Mouse (Mus musculus) hindbrain, embryonic 12.5 days (tissue): Measurements from ENCODE around the gene Slc50a1. TPM values are rescaled to one million over a fixed set of nuclear protein-coding genes. Genes with fewer than 3 reads are reported as not detected.

ENCODE experiments used
- ATAC-seq: fragments of 200-750 bp; cut with Nextera tagmentation; 2 replicates; pipeline ENCODE4 v1.8.0; 2017; ENCODE audit warnings: moderate TSS enrichment; ENCODE audit not compliant: low FRiP score
- H3K27ac ChIP-seq: fragments of 300-500 bp; sonication (generic); 2 replicates; pipeline ENCODE4 v1.5.1; 2016; ENCODE audit warnings: mild to moderate bottlenecking
- H3K27me3 ChIP-seq: fragments of 300-500 bp; sonication (generic); 2 replicates; pipeline ENCODE4 v1.6.1; 2016; ENCODE audit warnings: mild to moderate bottlenecking
- H3K36me3 ChIP-seq: fragments of 300-500 bp; sonication (generic); 2 replicates; pipeline ENCODE4 v1.6.1; 2016; ENCODE audit warnings: mild to moderate bottlenecking
- H3K4me1 ChIP-seq: fragments of 300-500 bp; sonication (generic); 2 replicates; pipeline ENCODE4 v1.6.1; 2016
- H3K4me2 ChIP-seq: fragments of 300-500 bp; sonication (generic); replicated peaks from 2 replicates; pipeline ENCODE4 v1.6.1; 2016; ENCODE audit warnings: mild to moderate bottlenecking
- H3K4me3 ChIP-seq: fragments of 300-500 bp; sonication (generic); 2 replicates; pipeline ENCODE4 v1.5.1; 2016; ENCODE audit warnings: mild to moderate bottlenecking
- H3K9ac ChIP-seq: fragments of 300-500 bp; sonication (generic); 2 replicates; pipeline ENCODE4 v1.6.1; 2016; ENCODE audit warnings: mild to moderate bottlenecking, moderate library complexity
- H3K9me3 ChIP-seq: fragments of 300-500 bp; sonication (generic); replicated peaks from 2 replicates; pipeline ENCODE4 v1.6.1; 2016; ENCODE audit warnings: mild to moderate bottlenecking
- WGBS: fragments of 180-500 bp; shearing (Covaris S2); methylation state at CpG from one replicate; pipeline ENCODE4 v1.1.7; 2016; 5-methylcytosine and 5-hydroxymethylcytosine counted together
- polyA plus RNA-seq: library from polyadenylated mRNA; unstranded; fragments of >200 nt; fragmentation: Nextera tagmentation; extraction: Ambion mirVana; gene quantifications from 2 replicates; pipeline ENCODE4 v1.2.1, GENCODE M21; 2016

The Slc50a1 gene
- polyA plus RNA-seq, 1 experiment from 2014 or later: 44.9 TPM

DNA sequence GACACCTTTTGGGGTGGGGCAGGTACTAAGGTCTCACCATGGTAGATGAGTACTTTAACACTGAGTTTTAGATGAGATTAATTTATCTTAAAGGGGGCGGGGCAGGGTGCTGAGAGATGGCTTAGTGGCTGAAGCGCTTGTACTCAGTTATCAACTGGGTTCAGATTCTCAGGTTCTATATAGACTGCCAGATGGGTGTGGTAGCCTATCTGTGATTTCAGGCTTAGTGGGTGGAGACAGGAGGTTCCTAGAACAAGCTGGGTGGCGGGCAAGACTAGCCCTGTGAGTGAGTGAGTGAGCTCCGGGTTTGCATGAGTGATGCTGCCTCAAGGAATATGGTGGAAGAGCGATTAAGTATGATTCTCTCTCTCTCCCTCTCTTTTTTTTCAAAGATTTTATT, 15.4 kb downstream of the Slc50a1 start:
- no peaks in the 10 kb centered on the region for H3K9me3 ChIP-seq
- H3K9ac ChIP-seq: no peak overlapping the region
- H3K4me2 ChIP-seq: no peak overlapping the region
- ATAC-seq: no peak
- H3K27me3 ChIP-seq: peaks cover 14% of the 10 kb centered on the region; the same call in 1 of the 2 replicates
- WGBS: 85% methylated on average over 5 of the region's 5 CpGs
- peaks cover 13% of the 10 kb centered on the region for H3K4me1 ChIP-seq
- H3K27ac ChIP-seq: no peak overlapping the region
- H3K4me3 ChIP-seq: no peak overlapping the region
- H3K36me3 ChIP-seq: no peaks in the 10 kb centered on the region

DNA sequence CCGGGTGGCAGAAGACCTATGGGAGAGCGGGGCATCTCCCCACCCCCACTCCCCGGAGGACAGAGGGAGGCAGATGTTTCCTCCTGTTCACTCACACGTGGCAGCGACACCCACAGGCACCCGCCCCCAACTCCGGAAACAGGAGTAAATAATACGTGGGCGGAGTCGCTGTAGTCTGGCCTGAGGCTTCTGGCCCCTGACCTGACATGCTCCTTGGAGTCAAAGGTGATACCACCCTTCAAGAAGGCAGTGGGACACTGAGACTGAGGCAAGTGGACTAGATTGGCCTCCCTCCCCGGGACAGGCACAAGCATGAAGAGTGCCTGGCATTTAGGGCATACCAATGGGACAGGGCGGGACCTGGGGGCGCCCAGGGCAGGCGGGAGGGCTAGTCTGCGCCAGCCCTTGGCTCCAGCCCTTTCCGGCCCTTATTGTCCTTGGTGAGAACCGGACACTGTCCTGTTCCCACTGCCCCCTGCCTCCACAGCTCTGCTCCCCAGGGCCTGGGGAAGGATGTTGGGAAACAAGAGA, 18.9 kb downstream of the Slc50a1 start:
- H3K9me3 ChIP-seq: no peaks in the 10 kb centered on the region
- WGBS: 4% methylated on average over 17 of the region's 17 CpGs
- ATAC-seq: 0 out of 2 replicates have a peak, but pooled peaks have one; percentile 7
- no peak overlapping the region for H3K27ac ChIP-seq
- no peak overlapping the region for H3K4me3 ChIP-seq
- H3K36me3 ChIP-seq: peaks cover 8% of the 10 kb centered on the region
- peaks cover 24% of the 10 kb centered on the region for H3K4me1 ChIP-seq
- peak overlapping the region; percentile 18; the same call in 1 of the 2 replicates for H3K4me2 ChIP-seq
- H3K27me3 ChIP-seq: peaks cover 14% of the 10 kb centered on the region; the same call in 1 of the 2 replicates
- no peak overlapping the region for H3K9ac ChIP-seq

DNA sequence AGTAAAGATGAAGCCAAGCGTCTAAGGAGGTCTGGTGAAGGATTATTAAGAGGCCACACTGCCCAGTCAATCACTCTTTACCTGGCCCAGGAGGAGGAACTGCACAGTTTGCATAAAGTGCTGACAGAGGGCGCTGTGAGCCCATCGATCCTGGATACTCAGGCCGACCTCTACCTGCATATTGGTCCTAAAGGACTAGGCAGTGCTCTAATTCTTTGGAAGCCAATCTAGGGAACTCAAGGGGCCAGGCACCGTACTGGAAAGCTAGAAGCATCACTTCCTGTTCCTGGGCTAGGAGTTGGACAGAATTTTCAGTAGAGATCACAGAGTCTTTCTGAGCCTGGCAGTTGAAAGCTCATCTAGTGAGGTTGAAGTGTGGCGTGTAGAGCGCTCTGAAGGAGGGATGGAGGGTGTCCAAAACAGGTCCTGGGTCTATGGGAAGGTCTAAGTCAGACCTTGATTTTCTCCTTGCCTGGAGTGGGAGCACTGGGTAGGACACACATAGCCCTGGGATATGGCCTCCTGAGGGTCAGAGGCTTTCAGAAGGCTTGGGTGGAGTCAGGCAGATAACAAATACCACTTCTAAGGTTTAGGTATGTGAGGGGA, 19.8 kb downstream of the Slc50a1 start:
- Histone ChIP-seq H3K27ac (no peak overlapping the region), H3K9me3 (no peaks in the 10 kb centered on the region), H3K36me3 (peaks cover 8% of the 10 kb centered on the region), H3K27me3 (peaks cover 14% of the 10 kb centered on the region; the same call in 1 of the 2 replicates), H3K4me2 (no peak overlapping the region), H3K9ac (no peak overlapping the region), H3K4me1 (peaks cover 30% of the 10 kb centered on the region), H3K4me3 (no peak overlapping the region)
- no peak for ATAC-seq
- WGBS: 24% methylated on average over 7 of the region's 7 CpGs

DNA sequence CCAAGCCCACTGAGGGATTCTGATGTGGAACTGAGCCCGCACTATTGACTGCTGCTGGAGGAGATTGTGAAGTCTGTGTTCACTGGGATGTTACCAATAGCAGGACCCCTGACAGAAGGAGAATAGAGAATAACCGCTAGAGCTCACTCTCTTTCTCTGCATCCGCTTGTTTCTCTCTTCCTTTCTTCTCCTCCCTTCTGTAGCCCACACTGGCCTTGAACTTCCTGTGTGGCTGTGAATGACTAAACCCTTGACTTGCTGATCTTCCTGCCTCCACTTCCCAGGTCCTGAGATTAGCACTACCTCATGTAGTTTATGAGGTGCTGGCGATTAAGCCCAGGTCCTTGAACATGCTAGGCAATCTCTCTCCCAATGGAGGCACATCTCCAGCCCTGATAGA, 22.9 kb downstream of the Slc50a1 start:
- ATAC-seq: no peak
- 86% methylated on average over 4 of the region's 4 CpGs for WGBS

DNA sequence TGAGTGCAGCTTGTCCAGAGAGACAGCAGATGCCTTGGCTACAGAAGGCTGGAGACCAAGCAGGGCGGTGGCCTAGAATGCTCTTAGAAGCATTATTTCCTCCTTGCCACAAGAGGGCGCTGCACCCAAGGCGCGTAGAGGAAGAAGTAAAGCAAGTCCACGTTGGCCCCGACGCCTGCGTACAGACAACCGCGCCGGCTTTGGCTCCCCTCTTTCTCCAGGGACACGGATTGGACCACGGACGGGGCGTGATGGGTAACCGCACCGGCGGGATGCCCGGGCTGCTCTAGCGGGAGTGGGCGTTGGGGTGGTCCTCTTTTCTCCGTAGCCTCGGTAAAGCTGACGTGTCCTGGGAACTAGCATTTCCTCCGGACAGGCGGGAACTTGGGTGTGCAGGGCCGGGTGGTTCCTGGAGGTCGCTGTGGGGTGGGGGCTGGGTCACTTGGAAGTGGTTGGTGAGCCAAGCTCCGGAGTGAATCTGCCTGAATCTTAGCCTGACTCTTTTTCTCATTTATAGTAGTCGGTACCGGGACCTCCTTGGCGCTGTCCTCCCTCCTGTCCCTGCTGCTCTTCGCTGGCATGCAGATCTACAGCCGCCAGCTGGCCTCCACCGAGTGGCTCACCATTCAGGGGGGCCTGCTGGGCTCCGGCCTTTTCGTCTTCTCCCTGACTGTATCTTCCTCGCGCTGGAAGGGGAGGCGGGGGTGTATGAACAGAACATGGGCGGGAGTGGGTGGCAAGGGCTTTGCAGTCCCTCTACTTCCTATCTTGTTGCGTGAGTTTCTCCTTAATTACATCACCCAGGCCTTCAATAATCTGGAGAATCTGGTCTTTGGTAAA, 23.9 kb downstream of the Slc50a1 start, which contains the start of gene Trim46:
Gene Trim46 (minus strand): TSS at position 49 of the 840 bp plus-strand sequence.
- Histone ChIP-seq H3K9ac (peak within 1 kb of the TSS; percentile 75), H3K36me3 (peaks cover 19% of the 10 kb centered on the region), H3K9me3 (no peaks in the 10 kb centered on the region), H3K4me1 (peaks cover 51% of the 10 kb centered on the region), H3K27me3 (no peaks in the 10 kb centered on the region), H3K4me2 (peak within 1 kb of the TSS; percentile 77), H3K4me3 (peak within 1 kb of the TSS; percentile 73), H3K27ac (peak within 1 kb of the TSS; percentile 91)
- peak; percentile 67 for ATAC-seq
- WGBS: 1% methylated on average over 42 of the region's 42 CpGs

More for the DNA sequence above, 22.9 kb downstream of the Slc50a1 start:
- Histone ChIP-seq H3K4me2 (peak overlapping the region; percentile 77), H3K4me3 (peak overlapping the region; percentile 73; the same call in 1 of the 2 replicates), H3K27me3 (peaks cover 5% of the 10 kb centered on the region; the same call in 1 of the 2 replicates), H3K9ac (peak overlapping the region; percentile 75; the same call in 1 of the 2 replicates), H3K4me1 (peaks cover 54% of the 10 kb centered on the region), H3K27ac (no peak overlapping the region), H3K36me3 (peaks cover 9% of the 10 kb centered on the region), H3K9me3 (no peaks in the 10 kb centered on the region)

DNA sequence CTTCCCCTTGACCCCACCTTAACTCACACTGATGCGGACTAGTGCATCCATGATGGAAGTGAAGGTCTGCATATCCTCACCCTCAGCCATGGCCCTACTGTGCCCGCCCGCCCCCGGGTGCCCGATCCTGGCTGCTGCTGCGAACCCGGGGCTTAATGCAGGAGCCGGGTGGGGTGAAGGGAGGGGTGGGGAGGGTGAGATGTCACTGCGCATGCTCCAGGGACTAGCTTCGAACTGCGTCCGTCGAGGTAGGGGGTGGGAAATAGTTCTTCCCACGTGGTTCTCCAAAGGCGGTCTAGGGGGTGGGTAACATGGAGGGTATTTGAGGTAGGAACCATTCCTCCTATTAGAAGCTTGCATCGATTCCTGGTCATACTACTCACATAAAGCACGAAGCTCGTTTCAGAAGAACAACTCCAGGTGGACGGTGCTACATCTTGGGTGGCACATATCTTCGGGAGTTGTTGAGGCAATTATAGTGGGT, 24.6 kb downstream of the Slc50a1 start, which contains the start of gene Krtcap2:
Gene Krtcap2 (plus strand): TSS at position 279 of the 484 bp plus-strand sequence.
- H3K36me3 ChIP-seq: peaks cover 26% of the 10 kb centered on the region
- WGBS: 4% methylated on average over 20 of the region's 20 CpGs
- peak; percentile 49 for ATAC-seq
- no peaks in the 10 kb centered on the region for H3K9me3 ChIP-seq
- peak within 1 kb of the TSS; percentile 73 for H3K4me3 ChIP-seq
- H3K4me1 ChIP-seq: peaks cover 44% of the 10 kb centered on the region
- H3K27me3 ChIP-seq: no peaks in the 10 kb centered on the region
- H3K9ac ChIP-seq: peak within 1 kb of the TSS; percentile 75
- peak within 1 kb of the TSS; percentile 77 for H3K4me2 ChIP-seq
- H3K27ac ChIP-seq: peak within 1 kb of the TSS; percentile 91

DNA sequence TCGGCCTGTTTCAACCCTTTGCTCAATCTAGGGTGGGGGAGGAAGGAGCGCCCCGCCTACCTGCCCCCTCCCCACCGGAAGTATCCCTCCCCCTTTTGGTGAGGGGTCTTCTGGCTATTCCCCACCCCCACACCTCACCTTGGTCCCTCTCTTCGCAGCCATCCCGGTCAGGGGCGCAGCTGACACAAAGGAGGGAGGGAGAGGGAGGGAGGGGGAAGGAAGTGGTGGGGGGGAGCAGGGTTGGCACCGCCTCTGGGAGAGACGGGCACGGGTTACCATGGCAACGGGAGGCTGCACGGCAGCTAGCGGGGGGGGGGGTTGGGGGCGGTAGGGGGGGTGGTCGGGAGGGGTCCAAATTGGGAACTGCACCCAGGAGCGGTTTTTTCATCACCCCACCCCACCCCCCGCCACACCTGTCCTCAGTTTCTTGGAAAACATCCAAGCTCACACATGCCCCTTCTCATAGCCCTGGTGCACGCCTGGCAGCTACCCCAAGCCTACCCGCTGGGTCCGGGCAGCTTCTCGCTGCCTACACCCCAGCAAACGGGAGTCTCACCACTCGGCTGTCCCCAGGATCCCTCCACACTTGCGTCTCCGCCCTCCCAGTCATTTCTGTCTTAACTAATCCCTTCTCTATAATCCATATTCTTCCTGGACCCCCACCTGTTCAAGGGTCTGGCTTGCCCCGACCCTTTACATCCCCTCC, 25.2 kb downstream of the Slc50a1 start:
- Histone ChIP-seq H3K27ac (peak overlapping the region; percentile 91), H3K36me3 (peaks cover 31% of the 10 kb centered on the region), H3K4me3 (peak overlapping the region; percentile 73), H3K4me2 (peak overlapping the region; percentile 77), H3K9me3 (no peaks in the 10 kb centered on the region), H3K9ac (peak overlapping the region; percentile 70), H3K27me3 (no peaks in the 10 kb centered on the region), H3K4me1 (peaks cover 41% of the 10 kb centered on the region)
- under 1% methylated on average over 20 of the region's 26 CpGs for WGBS
- ATAC-seq: peak; percentile 55

DNA sequence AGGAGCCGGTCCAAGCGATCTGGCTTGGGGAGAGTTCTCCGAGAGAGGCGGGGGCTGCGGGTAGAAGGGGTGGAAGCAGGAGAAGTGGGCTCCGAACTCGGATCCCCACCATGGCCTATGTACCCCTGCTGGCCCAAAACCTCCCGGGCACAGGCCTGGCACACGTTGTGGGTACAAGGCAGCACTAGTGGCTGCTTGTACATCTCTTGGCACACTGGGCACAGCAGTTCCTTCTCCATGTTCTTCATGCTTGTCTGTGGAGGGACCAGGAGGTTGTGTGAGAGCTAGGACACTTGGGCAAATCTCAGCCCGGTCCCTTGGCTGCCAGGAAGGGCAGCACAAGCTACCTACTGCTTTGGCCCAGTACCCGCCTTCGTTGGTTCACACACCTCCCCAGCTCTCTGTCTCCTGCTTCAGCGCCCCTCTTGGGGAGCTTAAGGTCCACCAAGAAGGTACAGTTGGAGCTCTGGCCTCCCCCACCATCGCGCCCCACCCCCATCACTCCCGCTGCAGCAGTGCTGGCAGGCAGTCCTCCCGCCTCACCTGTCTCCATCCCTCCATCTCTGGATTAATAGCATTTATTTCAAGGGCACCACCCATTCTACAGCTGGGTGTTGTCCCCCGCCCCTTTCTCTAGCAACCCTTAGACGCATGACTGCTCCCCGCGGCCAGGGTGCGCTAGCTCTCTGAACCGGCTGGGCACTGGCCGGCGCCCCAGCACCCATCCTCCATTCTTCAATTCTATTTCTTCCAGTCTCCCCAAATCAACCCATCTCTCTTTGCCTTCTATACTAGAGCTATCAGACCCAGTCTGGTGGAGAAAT, 26.0 kb downstream of the Slc50a1 start:
- WGBS: 11% methylated on average over 25 of the region's 25 CpGs
- peaks cover 41% of the 10 kb centered on the region for H3K4me1 ChIP-seq

DNA sequence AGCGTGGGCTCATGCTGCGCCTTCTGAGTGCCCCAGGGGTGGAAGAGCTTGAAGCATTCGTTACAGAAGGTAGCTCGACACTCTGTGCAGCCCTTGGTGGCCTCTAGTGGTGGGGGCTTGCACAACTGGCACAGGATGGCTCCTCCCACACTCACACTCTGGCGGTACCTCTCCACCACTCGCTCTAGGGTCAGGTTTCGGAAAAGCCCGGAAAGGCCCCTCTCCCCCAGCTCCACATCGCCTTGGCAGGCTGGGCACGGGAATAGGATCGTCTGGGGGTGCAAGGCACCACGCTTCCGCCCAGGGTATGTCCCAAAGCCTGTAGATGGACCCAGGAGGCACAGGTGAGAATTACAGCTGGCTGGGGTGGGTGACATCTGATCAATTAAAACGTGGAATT, 26.8 kb downstream of the Slc50a1 start:
- Histone ChIP-seq H3K27ac (peak overlapping the region; percentile 91), H3K4me1 (peaks cover 41% of the 10 kb centered on the region), H3K27me3 (0 out of 2 replicates have a peak, but pooled peaks cover 3% of the 10 kb centered on the region), H3K4me3 (peak overlapping the region; percentile 73), H3K4me2 (peak overlapping the region; percentile 77), H3K36me3 (peaks cover 39% of the 10 kb centered on the region), H3K9me3 (no peaks in the 10 kb centered on the region), H3K9ac (peak overlapping the region; percentile 70)
- 7% methylated on average over 14 of the region's 14 CpGs for WGBS
- ATAC-seq: 0 out of 2 replicates have a peak, but pooled peaks have one; percentile 3

More for the DNA sequence above, 26.0 kb downstream of the Slc50a1 start:
- peaks cover 32% of the 10 kb centered on the region for H3K36me3 ChIP-seq
- no peaks in the 10 kb centered on the region for H3K9me3 ChIP-seq
- peak overlapping the region; percentile 77 for H3K4me2 ChIP-seq
- peak overlapping the region; percentile 73 for H3K4me3 ChIP-seq
- peak overlapping the region; percentile 91 for H3K27ac ChIP-seq
- peak overlapping the region; percentile 70 for H3K9ac ChIP-seq
- H3K27me3 ChIP-seq: no peaks in the 10 kb centered on the region
- ATAC-seq: peak; percentile 46

DNA sequence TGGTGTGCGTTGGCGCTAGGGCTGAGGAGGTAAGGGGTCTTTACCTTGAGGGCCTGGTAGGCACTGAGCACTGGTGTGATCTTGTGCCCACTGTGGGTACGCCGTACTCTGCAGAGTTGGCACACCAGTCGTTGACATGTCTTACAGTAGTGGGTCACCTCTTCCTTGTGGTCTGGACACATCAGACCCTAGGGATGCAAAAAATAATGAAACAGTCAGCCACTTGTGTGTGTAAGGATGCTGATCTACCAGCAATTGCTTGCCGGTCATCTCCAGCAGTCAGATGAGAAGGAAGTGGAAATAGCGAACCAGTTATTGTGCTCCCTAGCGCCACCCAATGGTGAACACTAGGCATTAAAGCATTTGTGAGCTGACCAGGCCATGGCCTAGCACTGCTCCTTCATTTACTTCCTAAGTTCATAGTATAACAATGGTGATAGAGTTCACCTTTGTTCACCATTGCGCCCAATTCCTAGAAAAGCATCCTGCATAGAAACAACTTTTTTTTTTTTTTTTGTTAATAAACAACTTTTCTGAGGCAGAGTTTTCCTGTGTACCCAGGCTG, 28.0 kb downstream of the Slc50a1 start:
- Histone ChIP-seq H3K4me2 (no peak overlapping the region), H3K9me3 (no peaks in the 10 kb centered on the region), H3K27ac (no peak overlapping the region), H3K27me3 (0 out of 2 replicates have a peak, but pooled peaks cover 4% of the 10 kb centered on the region), H3K4me3 (no peak overlapping the region), H3K9ac (no peak overlapping the region), H3K4me1 (peaks cover 39% of the 10 kb centered on the region), H3K36me3 (peaks cover 47% of the 10 kb centered on the region)
- WGBS: 72% methylated on average over 9 of the region's 9 CpGs
- no peak for ATAC-seq
